Mouse (Mus musculus): ENCODE measurements around the gene Hsf2bp.

Hsf2bp gene

DNA sequence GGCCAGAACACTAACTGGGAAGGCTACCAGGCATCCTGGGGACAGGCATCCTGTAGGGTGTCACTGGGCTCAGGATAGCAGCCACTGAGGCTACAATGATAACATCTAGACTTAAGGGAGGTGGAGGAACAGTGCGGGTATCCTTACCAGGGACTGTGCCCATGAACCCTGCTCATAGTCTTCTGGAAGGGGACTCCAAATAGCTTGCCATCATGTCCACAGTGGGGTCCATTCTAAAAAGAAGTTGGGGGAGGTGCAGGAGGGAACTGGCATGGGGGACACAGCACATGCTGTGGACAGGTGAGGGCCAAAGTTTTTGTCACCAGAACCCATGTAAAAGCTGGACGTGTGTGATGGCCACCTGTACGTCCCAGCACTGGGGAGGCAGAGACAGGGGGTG lies 129.7 kb downstream of the Hsf2bp start:
- DNase-seq (ENCODE audit: inconsistent ontology term), result no peak

DNA sequence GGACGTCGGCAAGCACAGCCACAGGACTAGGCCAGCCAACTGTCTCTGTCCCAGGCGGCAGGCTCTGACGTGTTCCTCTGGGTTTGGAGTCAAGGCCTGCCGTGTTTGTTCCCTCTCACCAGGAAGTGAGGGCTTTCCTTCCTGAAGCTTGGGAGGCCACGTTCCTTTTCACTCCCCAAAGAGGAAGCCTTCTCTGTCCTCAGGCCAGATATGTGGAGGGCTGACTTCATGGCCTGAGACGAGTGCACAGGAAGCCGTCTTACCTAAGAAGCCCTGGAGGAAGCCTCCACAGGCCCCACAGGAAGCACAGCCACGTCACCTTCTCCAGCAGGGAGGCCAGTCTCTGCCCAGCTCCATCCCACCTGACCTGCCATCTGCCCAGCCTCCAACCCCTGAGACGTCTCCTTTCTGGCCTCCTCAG lies 130.3 kb downstream of the Hsf2bp start:
- DNase-seq (ENCODE audit: inconsistent ontology term), result no peak

DNA sequence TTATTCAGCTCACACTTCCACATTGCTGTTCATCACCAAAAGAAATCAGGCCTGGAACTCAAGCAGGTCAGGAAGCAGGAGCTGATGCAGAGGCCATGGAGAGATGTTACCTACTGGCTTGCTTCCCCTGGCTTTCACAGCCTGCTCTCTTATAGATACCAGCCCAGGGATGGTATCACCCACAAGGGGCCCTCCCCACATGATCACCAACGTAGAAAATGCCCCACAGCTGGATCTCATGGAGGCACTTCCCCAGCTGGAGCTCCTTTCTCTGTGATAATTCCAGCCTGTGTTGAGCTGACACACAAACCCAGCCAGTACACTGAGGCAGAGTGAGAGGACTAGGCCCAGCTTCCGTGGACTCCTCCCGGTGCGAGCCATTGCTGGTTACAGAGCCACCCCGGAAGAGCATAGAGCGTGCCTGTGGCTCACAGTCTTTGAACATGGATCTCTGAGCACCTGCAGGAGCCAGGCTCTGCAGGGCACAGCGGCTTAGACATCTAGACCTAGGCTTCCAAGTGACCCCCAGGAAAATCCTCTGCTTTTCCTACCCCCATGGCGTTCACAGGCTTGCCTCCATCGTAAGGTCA lies 130.9 kb downstream of the Hsf2bp start:
- no peak for DNase-seq (ENCODE audit: inconsistent ontology term)

DNA sequence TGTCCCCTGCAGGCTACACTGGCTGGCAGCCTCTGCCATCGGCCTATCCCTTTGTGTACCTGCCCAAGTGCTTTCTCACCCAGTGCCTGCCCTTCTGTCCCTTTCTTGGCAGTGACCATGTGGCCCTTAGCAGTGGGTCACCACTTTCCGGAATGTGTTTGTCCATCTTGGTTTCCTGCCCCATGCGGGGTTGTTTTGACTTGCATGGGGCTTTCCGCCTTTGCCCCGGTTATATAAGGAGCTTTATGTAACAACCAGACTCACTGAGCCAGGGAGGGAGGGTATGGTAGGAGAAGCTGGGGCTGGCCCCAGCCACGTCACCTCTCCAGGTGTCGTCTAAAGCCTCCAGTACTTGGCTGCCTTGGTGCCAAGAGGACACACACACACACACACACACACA lies 132.1 kb downstream of the Hsf2bp start:
- no peak for DNase-seq (ENCODE audit: inconsistent ontology term)

DNA sequence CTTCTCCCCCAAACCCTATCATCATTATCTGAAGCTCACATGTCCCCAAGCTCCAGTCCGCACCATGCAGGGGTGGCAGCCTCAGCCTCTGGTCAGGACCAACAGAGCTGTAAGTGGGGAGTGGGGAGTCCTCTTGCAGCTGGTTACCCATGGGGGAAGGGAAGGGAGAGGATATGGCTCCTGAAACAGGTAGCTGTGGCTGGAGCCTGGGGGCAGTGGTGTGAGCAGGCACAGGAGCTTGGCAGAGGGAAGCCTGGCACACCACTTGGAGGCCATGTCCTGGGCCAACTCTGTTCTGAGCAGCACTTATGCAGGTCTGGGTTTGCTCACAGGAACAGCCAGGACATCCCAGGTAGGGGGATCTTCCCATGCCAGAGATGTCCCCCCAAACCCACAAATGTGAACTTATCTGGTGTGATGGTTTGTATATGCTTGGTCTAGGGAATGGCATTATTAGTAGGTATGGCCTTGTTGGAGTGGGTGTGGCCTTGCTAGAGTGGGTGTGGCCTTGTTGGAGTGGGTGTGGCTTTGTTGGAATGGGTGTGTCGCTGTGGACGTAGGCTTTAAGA lies 133.4 kb downstream of the Hsf2bp start:
- no peak for DNase-seq (ENCODE audit: inconsistent ontology term)

DNA sequence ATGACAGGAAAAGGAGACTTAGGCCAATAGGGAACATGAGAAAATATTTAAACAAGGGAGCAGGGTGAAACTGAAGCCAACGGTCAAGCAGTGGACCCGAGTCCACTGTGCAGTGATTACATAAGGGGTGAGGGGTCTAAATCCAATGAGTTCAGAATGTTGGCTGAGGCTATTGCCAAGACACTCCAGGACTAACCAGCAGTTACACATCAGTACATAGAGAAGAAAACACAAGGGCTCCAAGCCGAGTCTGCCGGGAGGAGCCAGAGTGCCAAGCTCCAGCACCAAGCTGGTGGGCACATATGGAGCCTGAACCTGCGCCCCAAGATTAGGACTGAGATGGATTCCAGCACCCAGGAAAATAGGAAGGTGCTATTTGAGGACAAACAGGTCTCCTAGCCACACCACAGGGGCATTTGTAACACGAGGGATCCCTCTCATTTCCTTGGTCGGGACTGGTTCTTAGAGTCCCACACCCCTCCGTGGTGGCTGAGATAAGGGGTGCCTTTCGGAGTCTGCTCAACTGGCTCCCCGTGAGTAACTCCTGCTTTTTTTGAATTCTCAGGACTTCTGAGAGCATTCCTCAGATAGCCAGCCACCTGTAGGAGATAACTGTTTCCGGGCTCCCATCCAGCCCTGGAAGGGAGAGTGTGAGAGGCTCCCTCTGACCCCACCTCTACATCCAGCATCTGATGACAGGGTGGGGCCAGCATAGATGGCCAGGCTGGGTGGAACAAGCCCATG lies 134.5 kb downstream of the Hsf2bp start:
- DNase-seq (ENCODE audit: inconsistent ontology term), result no peak

DNA sequence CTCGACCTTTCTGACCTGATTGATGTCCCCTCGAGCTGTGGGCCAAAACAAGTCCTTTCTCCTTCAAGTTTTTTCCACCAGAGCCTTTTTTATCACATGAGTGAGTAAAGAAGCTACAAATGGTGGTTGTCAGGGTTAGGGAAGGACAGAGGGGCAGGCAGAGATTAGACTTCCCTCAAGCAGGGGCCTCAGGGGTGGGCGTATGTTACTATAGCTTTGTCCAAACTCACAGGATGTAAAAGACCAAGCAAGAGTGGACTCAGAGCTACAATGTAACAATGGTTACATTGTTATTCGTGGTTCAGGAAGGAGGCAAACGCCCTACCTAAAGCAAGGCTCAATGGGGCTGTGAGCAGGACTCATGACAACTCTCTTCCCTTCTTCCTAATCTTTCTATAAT lies 137.2 kb downstream of the Hsf2bp start:
- no peak for DNase-seq (ENCODE audit: inconsistent ontology term)

DNA sequence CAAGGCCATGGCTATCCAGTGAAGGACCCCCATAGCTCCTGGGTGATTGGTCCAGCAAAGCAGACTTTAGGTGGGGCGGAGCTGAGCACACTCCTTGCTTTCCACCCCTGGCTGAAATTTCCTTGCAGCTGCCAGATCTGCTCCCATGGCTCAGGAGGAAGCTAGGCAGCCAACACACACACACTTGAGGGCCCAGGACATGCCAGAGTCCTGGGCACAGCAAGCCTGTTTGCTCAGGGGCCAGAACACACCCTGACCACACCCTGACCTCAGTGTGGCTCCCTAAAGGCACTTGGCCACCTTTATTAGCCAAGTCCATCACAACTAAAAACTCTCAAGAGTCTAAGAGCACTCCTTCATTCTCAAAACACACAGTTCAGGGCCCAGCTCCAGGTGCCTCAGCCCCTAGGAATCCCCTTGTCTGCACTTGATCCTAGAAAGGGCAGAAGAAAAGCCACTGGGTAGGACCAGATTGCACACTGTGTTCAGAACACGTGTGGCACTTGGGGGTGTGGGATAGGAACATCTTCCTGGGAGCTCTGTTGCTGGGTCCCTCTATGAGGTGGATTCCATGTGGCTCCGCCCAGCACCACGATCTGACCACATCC lies 138.9 kb downstream of the Hsf2bp start:
- no peak for DNase-seq (ENCODE audit: inconsistent ontology term)

DNA sequence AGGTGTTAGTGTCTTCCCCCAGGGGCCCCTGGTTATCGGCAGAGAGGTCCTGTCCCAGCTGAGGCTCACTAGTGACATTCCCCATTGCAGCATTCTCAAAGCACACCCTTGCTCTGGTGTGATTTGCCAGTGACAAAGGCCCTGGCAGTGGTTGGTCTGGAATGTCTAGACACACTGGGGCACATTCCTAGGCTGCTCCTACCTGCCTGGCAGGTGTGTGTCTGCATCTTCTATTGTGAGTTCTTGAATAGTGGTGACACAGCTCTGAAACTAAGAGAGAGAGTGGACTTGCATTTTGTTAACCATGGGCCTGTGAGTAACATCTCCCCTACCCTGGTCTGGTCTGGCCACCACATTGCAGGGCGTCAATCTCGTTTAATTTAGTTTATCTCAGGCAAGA lies 139.4 kb downstream of the Hsf2bp start:
- DNase-seq (ENCODE audit: inconsistent ontology term), result no peak

DNA sequence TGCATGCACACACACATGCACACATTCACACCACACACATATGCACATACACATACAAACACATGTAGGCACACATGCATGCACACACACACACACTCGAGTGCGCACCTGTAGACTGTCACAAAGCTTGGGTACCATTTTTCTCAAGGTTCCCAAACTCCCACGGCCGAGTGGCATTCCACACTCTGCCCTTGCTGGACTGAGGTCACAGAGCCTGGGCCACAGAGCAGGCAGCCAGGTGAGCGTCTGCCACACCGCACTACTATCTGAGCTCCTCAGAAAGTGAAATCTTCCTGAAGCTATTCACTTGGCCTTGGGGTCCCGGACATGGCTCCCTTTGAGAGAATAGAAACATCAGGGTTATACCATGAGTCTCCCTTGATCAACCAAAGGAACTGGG lies 139.8 kb downstream of the Hsf2bp start:
- DNase-seq (ENCODE audit: inconsistent ontology term), result no peak
